Mouse (Mus musculus): ENCODE results near the gene B4galnt3. TPM values are rescaled to one million over a fixed set of nuclear protein-coding genes. Genes with fewer than 3 reads are reported as not detected.
A peak's percentile ranks its signal among the peaks of the same experiment; 100 is the strongest.
"Not testable (repeated sequence)": the region's sequence is repeated elsewhere in the genome, so short reads cannot be mapped to it uniquely, and the experiment has no call there.

Gene B4galnt3
- total RNA-seq (2021), result under 1 TPM; 0.30 to 0.32 TPM

GRCm38 (mm10) chr6:120294056-120294784, at the start of gene B4galnt3, which contains the start of gene D330020A13Rik:
Gene B4galnt3 (minus strand): TSS chr6:120294559.
Gene D330020A13Rik (plus strand): TSS chr6:120294364.
- peak; percentile 30 to 70 for DNase-seq (ENCODE audit: extremely low spot score in 1 of 2, low spot score in 2 of 2)
- intact Hi-C loops (cut with DNase I), result no loop called here

GRCm38 (mm10) chr6:120343992-120344391, 49.6 kb upstream of the B4galnt3 start:
- intact Hi-C loops (cut with DNase I), result no loop called here
- no peak for DNase-seq (ENCODE audit: extremely low spot score in 1 of 2, low spot score in 2 of 2)

- intact Hi-C loops (cut with DNase I), result no loop called here
- no peak for DNase-seq (ENCODE audit: extremely low spot score in 1 of 2, low spot score in 2 of 2)
These were observed 38.0 kb upstream of the B4galnt3 start for GRCm38 (mm10) chr6:120332351-120332750.

DNA sequence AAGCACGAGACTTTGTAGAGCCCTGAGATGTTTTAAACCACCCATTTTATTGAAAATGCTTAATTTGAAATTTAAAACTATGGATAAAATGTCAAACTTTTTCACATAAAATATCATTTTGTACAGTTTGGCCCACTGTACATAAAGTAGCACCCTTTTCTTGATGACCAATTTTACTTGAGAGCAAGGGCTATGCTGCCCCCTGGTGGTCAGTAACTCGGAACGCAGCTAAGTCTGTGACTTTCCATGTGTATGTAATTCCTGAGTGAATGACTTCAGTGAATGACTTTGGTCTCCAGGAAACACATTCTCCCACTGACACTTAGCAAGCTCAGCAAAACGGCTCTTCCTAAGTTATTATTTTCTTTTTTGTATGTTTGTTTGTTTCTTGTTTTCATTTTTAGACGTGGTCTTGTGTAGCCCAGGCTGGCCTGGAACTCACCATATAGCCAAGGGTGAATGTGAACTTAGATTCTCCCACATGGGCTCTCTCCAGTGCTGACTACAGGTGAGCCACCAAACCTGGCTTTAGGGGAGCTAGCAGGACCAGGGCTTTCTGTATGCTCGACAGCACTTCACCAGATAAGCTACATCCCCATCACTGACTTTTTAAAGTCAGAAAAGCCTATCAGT, 30.1 kb upstream of the B4galnt3 start:
- DNase-seq (ENCODE audit: extremely low spot score in 1 of 2, low spot score in 2 of 2), result peak; percentile 63 to 69
- intact Hi-C loops (cut with DNase I), result loop anchor here (10.0 kb wide), 1 partner anchor 840 kb away; no protein-coding TSS in a partner anchor

DNA sequence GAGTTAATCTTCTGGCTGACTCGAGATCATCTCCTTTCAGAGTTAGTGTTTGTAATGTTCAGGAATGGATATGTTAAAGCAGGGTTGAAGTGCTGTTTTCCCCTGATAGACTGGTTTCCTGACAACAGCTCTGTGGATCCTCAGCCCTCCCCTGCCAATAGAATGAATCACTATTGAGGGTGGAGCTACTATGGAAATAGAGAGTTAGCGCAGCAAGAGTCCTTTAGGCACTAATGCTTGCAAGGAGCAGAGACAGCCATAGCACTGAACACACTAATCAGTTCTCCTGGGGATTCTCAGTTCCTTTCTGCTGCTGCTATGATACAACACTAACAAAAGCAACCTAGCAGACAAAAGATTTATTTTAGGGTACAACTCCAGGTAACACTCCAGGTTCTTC, 26.0 kb upstream of the B4galnt3 start:
- intact Hi-C loops (cut with DNase I), result loop anchor here (10.0 kb wide), 1 partner anchor 836 kb away; no protein-coding TSS in a partner anchor
- DNase-seq (ENCODE audit: extremely low spot score in 1 of 2, low spot score in 2 of 2), result no peak

DNA sequence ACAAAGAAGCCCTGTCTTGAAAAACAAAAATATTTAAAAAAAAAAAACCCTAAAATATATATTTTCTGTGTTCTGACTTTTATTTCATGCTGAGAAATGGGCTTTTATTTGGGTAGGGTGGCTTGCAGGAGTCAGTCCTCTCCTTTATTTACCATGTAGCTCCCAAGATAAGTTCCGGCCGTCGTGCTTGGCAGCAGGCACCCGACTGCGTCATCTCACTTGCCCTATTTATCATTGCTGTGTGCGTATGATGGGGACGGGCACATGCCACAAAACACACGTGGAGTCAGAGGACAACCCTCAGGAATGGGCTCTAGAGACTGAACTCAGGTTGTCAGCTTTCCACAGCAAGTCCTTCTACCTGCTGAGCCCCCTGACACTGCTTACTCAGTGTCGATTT, 24.8 kb upstream of the B4galnt3 start:
- intact Hi-C loops (cut with DNase I), result no loop called here
- DNase-seq (ENCODE audit: extremely low spot score in 1 of 2, low spot score in 2 of 2), result no peak

- intact Hi-C loops (cut with DNase I), result no loop called here
- DNase-seq (ENCODE audit: extremely low spot score in 1 of 2, low spot score in 2 of 2), result no peak
These were observed 24.1 kb upstream of the B4galnt3 start for GRCm38 (mm10) chr6:120318303-120318940.

GRCm38 (mm10) chr6:120312443-120312842, 18.1 kb upstream of the B4galnt3 start:
- intact Hi-C loops (cut with DNase I), result no loop called here
- no peak for DNase-seq (ENCODE audit: extremely low spot score in 1 of 2, low spot score in 2 of 2)

- intact Hi-C loops (cut with DNase I), result no loop called here
- DNase-seq (ENCODE audit: extremely low spot score in 1 of 2, low spot score in 2 of 2), result no peak
These were observed 15.4 kb upstream of the B4galnt3 start for GRCm38 (mm10) chr6:120309787-120310186.

- intact Hi-C loops (cut with DNase I), result no loop called here
- DNase-seq (ENCODE audit: extremely low spot score in 1 of 2, low spot score in 2 of 2), result no peak
These were observed 15.0 kb upstream of the B4galnt3 start for GRCm38 (mm10) chr6:120309338-120309737.

DNA sequence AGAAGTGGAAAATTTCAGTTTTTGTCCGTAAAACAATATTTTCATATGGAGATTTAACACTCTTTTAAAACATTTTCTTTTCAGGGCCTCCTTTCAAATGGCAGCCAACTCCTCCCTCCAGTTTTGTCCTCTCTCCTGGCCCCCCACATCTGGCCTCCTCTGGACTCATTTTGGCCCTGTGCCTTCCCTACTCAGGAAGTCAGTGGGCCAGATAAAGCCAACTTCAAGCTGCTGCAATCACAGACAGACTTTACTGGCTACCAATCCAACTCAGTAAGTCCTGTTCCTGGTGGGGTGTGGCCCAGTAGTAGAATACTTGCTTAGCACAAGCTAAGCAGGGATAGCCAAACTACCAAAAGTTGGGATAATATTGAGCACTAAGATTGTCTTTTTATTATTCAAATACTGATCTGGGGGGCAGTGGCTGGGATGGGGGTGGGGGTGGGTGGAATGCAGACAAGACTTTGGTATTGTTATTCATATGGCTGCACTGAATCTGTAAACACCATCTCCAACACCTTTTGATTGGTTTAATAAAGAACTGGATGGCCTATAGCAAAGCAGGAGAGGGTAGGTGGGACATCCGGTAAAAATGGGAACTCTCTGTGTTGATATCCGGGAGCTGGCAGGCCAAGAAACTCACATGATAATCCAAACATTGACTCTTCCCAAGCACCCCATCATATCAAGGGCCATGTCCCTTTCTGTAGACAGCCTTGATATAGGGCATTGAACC, 12.7 kb upstream of the B4galnt3 start:
- DNase-seq (ENCODE audit: extremely low spot score in 1 of 2, low spot score in 2 of 2), result no peak
- intact Hi-C loops (cut with DNase I), result no loop called here

DNA sequence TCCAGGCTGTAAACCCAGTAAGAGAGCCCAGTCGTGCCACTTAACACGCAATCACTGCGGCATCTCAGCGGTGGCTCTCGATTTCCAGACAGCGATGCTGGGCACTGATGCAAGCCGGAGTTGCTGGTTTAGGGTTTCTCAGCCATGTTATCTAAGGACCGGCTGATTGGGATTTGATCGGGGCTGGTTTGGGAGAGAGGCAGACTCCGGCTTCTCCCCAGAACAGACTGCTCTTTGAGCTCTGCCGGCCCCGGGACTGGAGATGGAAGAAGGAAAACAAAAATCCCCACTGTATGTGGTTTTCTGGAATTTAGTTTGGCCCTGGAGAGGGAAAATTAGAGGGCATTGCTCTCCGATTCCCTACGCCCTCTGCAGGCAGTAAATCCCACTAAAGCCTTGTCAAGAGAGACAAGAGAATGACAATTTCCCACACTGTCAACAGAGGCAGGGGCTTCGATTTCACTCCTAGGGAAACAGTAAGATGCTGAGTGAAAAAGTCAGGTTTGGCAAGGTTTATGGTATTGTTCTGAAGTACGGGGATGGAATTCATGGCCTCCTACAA, 8.5 kb upstream of the B4galnt3 start:
- peak in 1 of 2 experiments; percentile 23 for DNase-seq (ENCODE audit: extremely low spot score in 1 of 2, low spot score in 2 of 2)

GRCm38 (mm10) chr6:120301137-120301536, 6.8 kb upstream of the B4galnt3 start:
- intact Hi-C loops (cut with DNase I), result loop anchor here (2.0 to 5.0 kb wide), 3 partner anchors 78 to 299 kb away; partner anchors contain the start of gene Wnk1
- peak; percentile 34 to 49 for DNase-seq (ENCODE audit: extremely low spot score in 1 of 2, low spot score in 2 of 2)

More for the DNA sequence above, 8.5 kb upstream of the B4galnt3 start:
- intact Hi-C loops (cut with DNase I), result loop anchor here (5.0 kb wide), 2 partner anchors 266 to 301 kb away; partner anchors contain the start of gene Wnk1

GRCm38 (mm10) chr6:120296589-120296988, 2.2 kb upstream of the B4galnt3 start:
- DNase-seq (ENCODE audit: extremely low spot score in 1 of 2, low spot score in 2 of 2); intact Hi-C loops (cut with DNase I): not testable (repeated sequence)

DNA sequence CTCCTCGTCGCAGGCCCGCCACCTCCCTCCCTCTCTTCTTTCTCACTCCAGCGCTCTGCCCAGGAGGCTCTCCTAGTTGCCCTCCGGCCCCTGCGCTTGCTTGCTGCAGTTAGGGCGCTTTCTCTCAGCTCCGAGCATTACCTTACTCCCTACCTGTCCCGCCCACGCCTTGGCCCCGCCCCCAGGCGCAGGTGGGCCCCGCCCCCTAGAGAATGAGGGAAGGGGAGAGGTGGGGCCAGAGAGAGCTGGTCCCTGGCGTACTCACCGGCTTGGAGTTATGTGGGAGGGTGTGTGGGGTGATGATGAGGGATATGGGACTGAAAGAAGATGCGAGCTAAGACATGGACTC, 400 bp upstream of the B4galnt3 start:
- DNase-seq (ENCODE audit: extremely low spot score in 1 of 2, low spot score in 2 of 2), result peak in 1 of 2 experiments; percentile 46
- intact Hi-C loops (cut with DNase I), result no loop called here

- intact Hi-C loops (cut with DNase I), result no loop called here
- no peak for DNase-seq (ENCODE audit: extremely low spot score in 1 of 2, low spot score in 2 of 2)
These were observed 2.9 kb downstream of the B4galnt3 start for GRCm38 (mm10) chr6:120291396-120292009.

GRCm38 (mm10) chr6:120289430-120289829, 4.9 kb downstream of the B4galnt3 start:
- DNase-seq (ENCODE audit: extremely low spot score in 1 of 2, low spot score in 2 of 2), result no peak
- intact Hi-C loops (cut with DNase I), result no loop called here

DNA sequence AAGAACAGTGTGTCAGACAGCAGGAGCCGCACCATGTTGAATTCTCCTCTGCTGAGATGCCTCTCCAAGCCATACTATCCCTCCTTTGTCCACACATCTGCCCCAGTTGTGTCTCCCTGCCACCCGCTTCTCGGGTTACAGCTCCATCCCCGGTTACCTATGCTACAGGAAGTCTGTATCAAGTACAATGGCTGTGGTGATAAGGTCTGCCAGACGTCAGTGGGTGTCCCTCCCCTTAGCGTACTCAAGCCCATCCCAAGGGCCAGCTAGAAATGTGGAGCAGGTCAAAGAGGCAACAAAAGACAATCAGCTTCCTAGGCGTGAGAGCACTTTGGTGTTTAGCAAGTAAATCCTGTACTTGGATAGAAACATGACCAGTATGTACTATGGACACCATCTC, 5.8 kb downstream of the B4galnt3 start:
- intact Hi-C loops (cut with DNase I), result no loop called here
- no peak for DNase-seq (ENCODE audit: extremely low spot score in 1 of 2, low spot score in 2 of 2)
